Mouse (Mus musculus) adrenal gland, postnatal 10 days (tissue): ENCODE data around the gene Ceacam19. TPM values are rescaled to one million over a fixed set of nuclear protein-coding genes. Genes with fewer than 3 reads are reported as not detected.

Experiments used
- DNase-seq: peaks from one replicate; pipeline ENCODE4 v3.0.0; 2021; ENCODE audit warnings: mixed read lengths
- total RNA-seq, 2 experiments: library from RNA; stranded (reverse); gene quantifications; 2 replicates each; pipeline ENCODE4 v1.2.3; 2021

Ceacam19 gene
- total RNA-seq, 2 experiments from 2014 or later, result not detected

- DNase-seq, result no peak
Observed at GRCm38 (mm10) chr7:19840936-19841335, 46.8 kb downstream of the Ceacam19 start.

GRCm38 (mm10) chr7:19840371-19840770 lies 47.4 kb downstream of the Ceacam19 start:
- DNase-seq, result no peak

DNA sequence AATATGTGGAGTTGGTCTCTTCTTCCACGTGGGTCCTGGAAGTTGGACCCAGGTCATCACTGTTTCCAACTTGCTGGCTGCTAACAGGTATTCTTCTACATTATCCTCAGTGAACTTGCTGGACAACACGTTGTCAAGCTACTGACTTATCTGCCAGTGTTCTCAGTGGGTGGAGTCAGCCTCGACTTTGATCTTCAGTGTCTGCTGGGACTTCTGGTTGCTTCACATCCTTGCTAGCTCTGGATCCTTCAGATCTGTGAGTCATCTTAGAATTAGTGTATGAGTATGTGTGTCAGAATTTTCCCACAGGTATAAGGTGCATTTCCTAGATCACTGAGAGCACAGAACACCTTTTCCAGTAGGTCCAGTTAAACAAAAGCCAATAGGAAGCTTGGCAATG lies 50.9 kb downstream of the Ceacam19 start:
- DNase-seq, result peak; percentile 43

- DNase-seq, result no peak
Observed at GRCm38 (mm10) chr7:19834055-19834454, 53.7 kb downstream of the Ceacam19 start.

- DNase-seq, result no peak
Observed at GRCm38 (mm10) chr7:19831837-19832236, 55.9 kb downstream of the Ceacam19 start.

GRCm38 (mm10) chr7:19830682-19831156 lies 57.0 kb downstream of the Ceacam19 start:
- DNase-seq, result peak; percentile 97

GRCm38 (mm10) chr7:19829694-19830093 lies 58.1 kb downstream of the Ceacam19 start:
- DNase-seq, result no peak

DNA sequence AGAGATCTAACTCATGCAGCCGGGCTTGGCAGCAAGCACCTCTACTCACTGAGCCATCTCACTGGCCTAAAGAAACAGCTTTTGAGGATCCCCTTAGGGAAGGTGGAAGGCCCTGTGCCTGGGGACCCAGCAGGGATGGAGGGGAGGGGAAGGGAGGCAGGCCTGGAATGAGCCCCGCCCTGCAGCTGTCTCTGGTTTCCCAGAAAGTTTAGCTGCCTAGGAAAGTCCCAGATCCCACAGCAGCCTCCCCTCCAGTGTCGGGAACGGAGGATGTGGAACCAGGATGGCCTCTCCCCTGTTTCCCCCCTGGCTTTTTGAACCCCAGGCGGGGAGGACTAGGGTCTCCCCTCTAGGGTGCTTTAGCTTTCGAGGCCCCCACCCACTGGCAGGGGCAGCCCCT lies 61.0 kb downstream of the Ceacam19 start:
- DNase-seq, result peak; percentile 59

Other genes with a start within 250 kb of the Ceacam19 start
- 100 to 1,000 TPM; 108 to 117 TPM for gene Clptm1, start 222.9 kb downstream of the Ceacam19 start, total RNA-seq
- 100 to 1,000 TPM in 1 of 2 experiments, 10 to 100 TPM in 1; 52.0 to 144 TPM for gene Apoc2, start 210.0 kb downstream of the Ceacam19 start, total RNA-seq
- gene Gm44805, start 206.5 kb downstream of the Ceacam19 start, total RNA-seq, result 1 to 10 TPM; 1.3 to 1.5 TPM
- gene Apoc4, start 206.5 kb downstream of the Ceacam19 start, total RNA-seq, result 100 to 1,000 TPM; 211 to 416 TPM
- gene Apoc1, start 195.3 kb downstream of the Ceacam19 start, total RNA-seq, result 1,000 to 10,000 TPM in 1 of 2 experiments, 100 to 1,000 TPM in 1; 910 to 1,570 TPM
- 1,000 to 10,000 TPM; 1,872 to 4,173 TPM for gene Apoe, start 188.8 kb downstream of the Ceacam19 start, total RNA-seq
- 100 to 1,000 TPM; 157 to 171 TPM for gene Tomm40, start 172.5 kb downstream of the Ceacam19 start, total RNA-seq
- gene Nectin2, start 137.5 kb downstream of the Ceacam19 start, total RNA-seq, result 100 to 1,000 TPM in 1 of 2 experiments, 10 to 100 TPM in 1; 86.7 to 106 TPM
- 10 to 100 TPM; 62.4 to 75.1 TPM for gene Bcam, start 116.9 kb downstream of the Ceacam19 start, total RNA-seq
- 1 to 10 TPM; 1.8 to 3.2 TPM for gene Cblc, start 91.2 kb downstream of the Ceacam19 start, total RNA-seq
- gene Bcl3, start 65.2 kb downstream of the Ceacam19 start, total RNA-seq, result 10 to 100 TPM; 15.4 to 16.6 TPM
- gene Gm19345, start 36.0 kb downstream of the Ceacam19 start, total RNA-seq, result not detected
- gene Ceacam16, start 26.7 kb downstream of the Ceacam19 start, total RNA-seq, result under 1 TPM in 1 of 2 experiments, not detected in 1; 0.18 TPM
- gene Pvr, start 33.2 kb upstream of the Ceacam19 start, total RNA-seq, result 10 to 100 TPM; 20.9 to 24.9 TPM
- gene Igsf23, start 62.8 kb upstream of the Ceacam19 start, total RNA-seq, result under 1 TPM; 0.27 TPM
- not detected for gene Ceacam20, start 77.4 kb upstream of the Ceacam19 start, total RNA-seq
- not detected for gene Nlrp9b, start 103.5 kb upstream of the Ceacam19 start, total RNA-seq
- gene Vmn1r91, start 211.7 kb upstream of the Ceacam19 start, total RNA-seq, result not detected
- not detected for gene Gm16442, start 234.6 kb upstream of the Ceacam19 start, total RNA-seq